Mouse (Mus musculus) hindbrain, embryonic 14.5 days (tissue): Measurements from ENCODE around the gene Pdx1. TPM values are rescaled to one million over a fixed set of nuclear protein-coding genes. Genes with fewer than 3 reads are reported as not detected.

Source experiments
- ATAC-seq: fragments of 200-750 bp; cut with Nextera tagmentation; 2 replicates; pipeline ENCODE4 v1.8.0; 2017; ENCODE audit warnings: moderate number of reproducible peaks, mild to moderate bottlenecking, moderate TSS enrichment, moderate library complexity; ENCODE audit not compliant: low FRiP score
- DNase-seq: peaks from one replicate; pipeline ENCODE4 v3.0.0-alpha.2; 2015; ENCODE audit warnings: low spot score
- H3K27ac ChIP-seq: fragments of 300-500 bp; sonication (generic); 2 replicates; pipeline ENCODE4 v1.5.1; 2014; ENCODE audit warnings: mild to moderate bottlenecking, moderate library complexity
- H3K27me3 ChIP-seq: fragments of 300-500 bp; sonication (generic); 2 replicates; pipeline ENCODE4 v1.6.1; 2014; ENCODE audit warnings: mild to moderate bottlenecking, low read length, mixed read lengths; ENCODE audit not compliant: control insufficient read depth, insufficient read depth
- H3K36me3 ChIP-seq: fragments of 300-500 bp; sonication (generic); replicated peaks from 2 replicates; pipeline ENCODE4 v1.6.1; 2014; ENCODE audit not compliant: control insufficient read depth, insufficient read depth
- H3K4me1 ChIP-seq: fragments of 300-500 bp; sonication (generic); replicated peaks from 2 replicates; pipeline ENCODE4 v1.6.1; 2014; ENCODE audit warnings: antibody characterized with exemption, low read length, mixed read lengths; ENCODE audit not compliant: control insufficient read depth, insufficient read depth
- H3K4me2 ChIP-seq: fragments of 300-500 bp; sonication (generic); replicated peaks from 2 replicates; pipeline ENCODE4 v1.6.1; 2014; ENCODE audit warnings: mild to moderate bottlenecking, moderate library complexity
- H3K4me3 ChIP-seq: fragments of 300-500 bp; sonication (generic); replicated peaks from 2 replicates; pipeline ENCODE4 v1.5.1; 2014; ENCODE audit warnings: mild to moderate bottlenecking, low read length
- H3K9ac ChIP-seq: fragments of 300-500 bp; sonication (generic); 2 replicates; pipeline ENCODE4 v1.6.1; 2014
- H3K9me3 ChIP-seq: fragments of 300-500 bp; sonication (generic); 2 replicates; pipeline ENCODE4 v1.6.1; 2016; ENCODE audit warnings: low read length; ENCODE audit not compliant: control insufficient read depth
- WGBS: fragments of 180-500 bp; shearing (Covaris S2); extraction: QIAGEN DNeasy Blood & Tissue Kit; methylation state at CpG from one replicate; pipeline ENCODE4 v1.1.7; 2014; 5-methylcytosine and 5-hydroxymethylcytosine counted together
- polyA plus RNA-seq: library from polyadenylated mRNA; unstranded; fragments of >200 nt; fragmentation: Nextera tagmentation; extraction: Ambion mirVana; gene quantifications from 2 replicates; pipeline ENCODE4 v1.2.1, GENCODE M21; 2014

Gene Pdx1
- polyA plus RNA-seq, 1 experiment from 2014 or later: not detected

- 0 out of 2 replicates have a peak overlapping the region, but pooled peaks have one; percentile 2 for H3K4me3 ChIP-seq
- no peak for ATAC-seq
- WGBS: under 1% methylated on average over 57 of the region's 58 CpGs
Measured at GRCm38 (mm10) chr5:147305856-147306637, 36.3 kb downstream of the Pdx1 start.

DNA sequence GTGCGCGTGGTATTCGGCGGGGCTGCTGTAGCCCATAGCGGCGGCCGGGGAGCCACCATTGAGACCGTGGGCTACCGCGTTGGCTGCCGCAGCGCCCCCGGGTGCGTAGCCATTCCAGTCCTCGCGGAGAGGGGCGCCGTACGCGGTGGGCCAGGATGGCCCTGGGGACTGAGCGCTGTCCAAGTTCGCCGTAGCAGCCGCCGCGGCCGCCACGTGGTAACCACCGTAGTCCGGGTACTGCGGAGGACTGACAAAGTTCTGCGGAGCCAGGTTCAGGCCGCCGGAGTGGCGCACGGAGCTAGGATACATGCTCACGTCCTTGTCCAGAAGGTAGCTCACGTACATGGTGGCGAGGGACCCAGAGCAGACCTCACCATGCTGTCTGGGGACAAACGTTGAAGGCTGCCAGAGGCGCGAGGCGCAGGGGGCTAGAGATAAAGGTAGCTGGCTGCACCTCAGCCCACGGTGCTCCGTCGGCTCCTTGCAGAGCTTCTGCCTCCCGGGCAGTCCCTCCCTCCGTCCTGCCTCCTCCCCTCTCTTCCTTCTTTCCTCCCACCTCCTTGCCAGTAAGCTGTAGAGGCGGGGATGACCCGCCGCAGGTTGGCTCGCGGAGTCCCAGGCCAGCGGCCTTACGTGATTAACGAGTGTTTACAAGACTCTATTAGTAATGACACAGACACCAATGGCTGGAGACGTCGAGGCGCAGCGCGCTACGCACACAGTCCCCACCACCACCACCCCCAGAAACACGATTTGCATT is 37.1 kb downstream of the Pdx1 start, which contains the start of gene Cdx2:
TSS of gene Cdx2 (minus strand) at position 633 of the 760 bp plus-strand sequence.
- WGBS: under 1% methylated on average over 63 of the region's 63 CpGs
- Histone ChIP-seq H3K27ac (no peak within 1 kb of the TSS), H3K4me3 (0 out of 2 replicates have a peak within 1 kb of the TSS, but pooled peaks have one; percentile 2), H3K4me1 (no peaks in the 10 kb centered on the region; the same call in 1 of the 2 replicates), H3K36me3 (no peaks in the 10 kb centered on the region), H3K9ac (no peak within 1 kb of the TSS), H3K9me3 (no peaks in the 10 kb centered on the region), H3K4me2 (no peak within 1 kb of the TSS), H3K27me3 (peaks cover 100% of the 10 kb centered on the region)
- DNase-seq (no peak), ATAC-seq (0 out of 2 replicates have a peak, but pooled peaks have one; percentile 43)

More at GRCm38 (mm10) chr5:147305856-147306637, 36.3 kb downstream of the Pdx1 start:
- Histone ChIP-seq H3K9me3 (no peaks in the 10 kb centered on the region), H3K9ac (no peak overlapping the region), H3K4me1 (no peaks in the 10 kb centered on the region; the same call in 1 of the 2 replicates), H3K27me3 (peaks cover 100% of the 10 kb centered on the region), H3K27ac (no peak overlapping the region), H3K4me2 (no peak overlapping the region), H3K36me3 (no peaks in the 10 kb centered on the region)
- DNase-seq: no peak

GRCm38 (mm10) chr5:147307398-147307785 is 37.6 kb downstream of the Pdx1 start:
- no peak for ATAC-seq
- DNase-seq: no peak
- H3K27me3 ChIP-seq: peaks cover 100% of the 10 kb centered on the region

DNA sequence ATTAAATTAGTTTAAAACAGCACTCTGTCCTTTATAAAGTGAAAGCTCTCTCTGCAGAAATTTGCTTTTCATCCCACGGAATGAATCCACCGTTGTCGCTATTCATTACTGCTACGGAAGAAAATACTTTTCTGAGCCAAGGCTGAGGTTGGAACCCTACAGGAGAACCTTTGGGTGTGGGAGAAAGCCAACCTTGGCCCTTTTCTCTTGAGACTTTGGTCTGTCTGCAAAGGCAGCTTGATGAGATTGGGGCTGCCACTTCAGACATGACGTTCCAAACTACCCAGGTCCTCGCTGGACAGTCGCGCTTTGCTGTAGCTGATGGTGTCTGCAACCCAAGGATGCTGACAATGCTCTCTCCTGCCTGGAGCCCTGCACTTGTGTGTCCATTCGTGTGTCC is 38.7 kb downstream of the Pdx1 start:
- ATAC-seq: no peak
- DNase-seq: no peak
- Histone ChIP-seq H3K27ac (no peak overlapping the region), H3K9ac (no peak overlapping the region), H3K4me2 (no peak overlapping the region), H3K4me3 (no peak overlapping the region), H3K9me3 (no peaks in the 10 kb centered on the region), H3K27me3 (peaks cover 100% of the 10 kb centered on the region), H3K36me3 (no peaks in the 10 kb centered on the region), H3K4me1 (no peaks in the 10 kb centered on the region; the same call in 1 of the 2 replicates)
- WGBS: 6% methylated on average over 9 of the region's 9 CpGs

More at GRCm38 (mm10) chr5:147307398-147307785, 37.6 kb downstream of the Pdx1 start:
- Histone ChIP-seq H3K4me2 (no peak overlapping the region), H3K9me3 (no peaks in the 10 kb centered on the region), H3K27ac (no peak overlapping the region), H3K4me3 (no peak overlapping the region), H3K36me3 (no peaks in the 10 kb centered on the region), H3K4me1 (no peaks in the 10 kb centered on the region; the same call in 1 of the 2 replicates), H3K9ac (no peak overlapping the region)
- WGBS: under 1% methylated on average over 12 of the region's 12 CpGs

- no peak overlapping the region for H3K4me3 ChIP-seq
- DNase-seq (no peak), ATAC-seq (no peak)
- no peak overlapping the region for H3K4me2 ChIP-seq
- H3K27ac ChIP-seq: no peak overlapping the region
- no peaks in the 10 kb centered on the region for H3K9me3 ChIP-seq
- H3K4me1 ChIP-seq: no peaks in the 10 kb centered on the region; the same call in 1 of the 2 replicates
- no peak overlapping the region for H3K9ac ChIP-seq
- WGBS: 0% methylated on average over 2 of the region's 2 CpGs
- no peaks in the 10 kb centered on the region for H3K36me3 ChIP-seq
- H3K27me3 ChIP-seq: peaks cover 100% of the 10 kb centered on the region
Measured at GRCm38 (mm10) chr5:147309786-147310185, 40.0 kb downstream of the Pdx1 start.

DNA sequence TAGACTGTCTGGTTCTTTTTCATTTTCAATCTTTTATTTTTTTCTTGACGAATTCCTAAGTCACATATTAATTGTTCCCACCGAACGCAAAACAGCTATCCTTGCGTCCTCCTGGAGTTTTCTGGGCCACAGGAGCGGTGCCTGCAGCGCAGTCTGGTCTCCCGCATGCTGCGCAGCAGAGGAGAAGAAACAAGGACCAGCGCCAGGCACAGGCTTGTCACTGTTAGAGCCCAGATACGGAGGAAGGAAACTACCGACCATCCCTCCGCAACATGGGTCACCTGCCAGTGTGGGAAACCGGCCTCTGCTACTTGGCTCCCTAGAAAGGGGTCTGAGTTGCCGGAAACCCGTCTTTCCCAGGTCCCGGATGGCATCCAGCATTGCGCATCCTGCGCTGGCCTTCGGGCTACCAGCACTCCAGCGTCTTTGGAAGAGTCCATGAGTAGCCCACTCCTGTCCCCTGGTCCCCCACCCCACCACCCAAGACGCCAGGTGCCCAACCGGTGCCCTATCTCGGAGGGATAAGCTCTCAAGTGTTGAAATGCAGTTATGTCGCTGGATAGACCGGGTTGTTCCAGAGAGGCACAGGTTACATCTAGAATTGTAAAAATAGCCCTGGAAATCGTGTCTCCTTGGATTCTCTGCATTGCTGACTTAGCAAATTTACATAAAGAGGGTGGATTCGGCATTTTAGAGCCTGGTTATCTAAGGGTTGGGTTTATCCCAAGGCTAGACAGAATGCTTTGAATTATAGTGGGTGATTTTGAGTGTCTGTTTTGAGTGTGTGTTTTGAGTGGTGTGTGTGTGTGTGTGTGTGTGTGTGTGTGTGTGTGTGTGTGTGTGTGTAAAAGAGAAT is 43.3 kb downstream of the Pdx1 start:
- H3K27ac ChIP-seq: no peak overlapping the region
- H3K9me3 ChIP-seq: no peaks in the 10 kb centered on the region
- WGBS: 2% methylated on average over 27 of the region's 27 CpGs
- no peaks in the 10 kb centered on the region for H3K4me1 ChIP-seq
- H3K4me2 ChIP-seq: no peak overlapping the region
- H3K4me3 ChIP-seq: no peak overlapping the region
- ATAC-seq: no peak
- no peak overlapping the region for H3K9ac ChIP-seq
- no peaks in the 10 kb centered on the region for H3K36me3 ChIP-seq
- H3K27me3 ChIP-seq: peaks cover 100% of the 10 kb centered on the region
- no peak for DNase-seq

DNA sequence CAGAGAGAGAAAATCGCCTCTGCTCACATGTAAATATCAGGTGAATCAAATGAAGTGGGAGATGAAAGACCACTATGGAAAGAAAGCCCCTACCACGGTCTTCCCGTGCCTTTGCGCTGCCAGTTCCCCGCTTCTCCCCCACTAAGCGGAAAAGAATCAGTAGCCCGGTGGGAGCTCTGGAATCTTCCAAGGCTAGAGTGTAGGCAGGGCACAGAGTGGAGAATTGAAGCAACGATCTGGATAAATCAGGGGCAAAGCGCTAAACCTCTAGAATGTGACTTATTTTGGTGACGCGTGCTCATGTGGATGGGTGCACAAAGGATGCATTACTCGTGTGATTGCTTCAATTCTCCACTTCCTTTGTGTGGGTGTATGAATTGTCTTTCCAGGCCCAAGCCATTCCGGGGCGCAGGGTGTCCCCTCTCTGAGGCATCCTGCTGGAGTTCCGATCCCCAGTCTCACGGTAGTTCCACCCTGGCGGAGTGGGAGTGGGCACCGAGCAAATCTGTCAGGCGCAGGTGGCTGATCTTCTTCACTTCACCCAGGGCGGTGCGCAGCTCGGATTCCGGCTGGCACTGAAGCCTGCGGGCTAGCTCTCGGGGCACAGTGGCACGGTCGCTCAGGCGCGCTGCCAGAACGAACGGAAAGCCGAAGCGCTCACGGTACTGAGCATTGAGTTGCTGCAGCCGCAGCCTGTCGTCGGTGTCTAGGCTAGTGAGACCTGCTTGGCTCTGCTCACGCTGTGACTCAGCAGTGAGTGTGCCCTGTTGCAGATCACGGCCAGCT is 45.1 kb downstream of the Pdx1 start:
- Histone ChIP-seq H3K4me1 (no peaks in the 10 kb centered on the region), H3K27me3 (peaks cover 95% of the 10 kb centered on the region), H3K36me3 (no peaks in the 10 kb centered on the region), H3K4me3 (no peak overlapping the region), H3K9ac (no peak overlapping the region), H3K27ac (no peak overlapping the region), H3K4me2 (no peak overlapping the region), H3K9me3 (no peaks in the 10 kb centered on the region)
- no peak for ATAC-seq
- WGBS: under 1% methylated on average over 39 of the region's 39 CpGs
- DNase-seq: no peak

GRCm38 (mm10) chr5:147315432-147316075 is 45.8 kb downstream of the Pdx1 start:
- Histone ChIP-seq H3K4me1 (no peaks in the 10 kb centered on the region), H3K36me3 (no peaks in the 10 kb centered on the region), H3K4me3 (no peak overlapping the region), H3K27me3 (peaks cover 95% of the 10 kb centered on the region), H3K9me3 (no peaks in the 10 kb centered on the region), H3K9ac (no peak overlapping the region), H3K4me2 (no peak overlapping the region), H3K27ac (no peak overlapping the region)
- DNase-seq: no peak
- no peak for ATAC-seq
- WGBS: under 1% methylated on average over 25 of the region's 25 CpGs
